Mouse (Mus musculus) MEL (cell line): ENCODE measurements around the gene Sat2. TPM values are rescaled to one million over a fixed set of nuclear protein-coding genes. Genes with fewer than 3 reads are reported as not detected.

ENCODE experiments used
- DNase-seq: peaks from one replicate; pipeline ENCODE4 v3.0.0; 2011; ENCODE audit warnings: low read depth, low spot score
- H3K27ac ChIP-seq: 2 replicates; pipeline ENCODE4 v1.5.1; 2012; ENCODE audit warnings: low read depth, mild to moderate bottlenecking, control low read depth, low read length, moderate library complexity; ENCODE audit not compliant: control insufficient read depth
- H3K27me3 ChIP-seq, 2 experiments: fragments of 150-350 bp in 1 of 2; sonication (generic) in 1 of 2; 2 replicates each; pipeline ENCODE4 v1.6.1; 2012; ENCODE audit warnings: low read length in 2 of 2, mild to moderate bottlenecking in 2 of 2, improper control_type of control experiment in 1 of 2, moderate library complexity in 1 of 2; ENCODE audit not compliant: insufficient read depth in 2 of 2, control insufficient read depth in 1 of 2
- H3K36me3 ChIP-seq, 2 experiments: 2 replicates each; pipeline ENCODE4 v1.6.1; 2012 to 2014; ENCODE audit warnings: low read length in 2 of 2, improper control_type of control experiment in 1 of 2, inconsistent platforms in 1 of 2, mild to moderate bottlenecking in 1 of 2; ENCODE audit not compliant: insufficient read depth in 2 of 2, control insufficient read depth in 1 of 2
- H3K4me1 ChIP-seq, 2 experiments: fragments of 150-350 bp in 1 of 2; sonication (generic) in 1 of 2; 2 replicates each; pipeline ENCODE4 v1.6.1; 2012; ENCODE audit warnings: low read length in 2 of 2, improper control_type of control experiment in 1 of 2, mild to moderate bottlenecking in 1 of 2; ENCODE audit not compliant: insufficient read depth in 2 of 2, control insufficient read depth in 1 of 2
- H3K4me3 ChIP-seq, 2 experiments: fragments of 150-350 bp in 1 of 2; sonication (generic) in 1 of 2; 2 replicates each; pipeline ENCODE4 v1.5.1; 2012; ENCODE audit warnings: low read depth in 2 of 2, low read length in 2 of 2, mild to moderate bottlenecking in 2 of 2, moderate library complexity in 2 of 2, control low read depth in 1 of 2, improper control_type of control experiment in 1 of 2; ENCODE audit not compliant: control insufficient read depth in 1 of 2, insufficient read depth in 1 of 2
- H3K79me2 ChIP-seq: 2 replicates; pipeline ENCODE4 v1.6.1; 2012; ENCODE audit warnings: mild to moderate bottlenecking, low read length, moderate library complexity; ENCODE audit not compliant: control insufficient read depth, poor library complexity, insufficient read depth
- H3K9ac ChIP-seq: 2 replicates; pipeline ENCODE4 v1.6.1; 2012; ENCODE audit warnings: low read depth, mild to moderate bottlenecking, control low read depth, low read length, moderate library complexity; ENCODE audit not compliant: control insufficient read depth, poor library complexity, severe bottlenecking
- H3K9me3 ChIP-seq: fragments of 150-350 bp; sonication (generic); replicated peaks from 2 replicates; pipeline ENCODE4 v1.6.1; 2012; ENCODE audit warnings: mild to moderate bottlenecking, low read length, improper control_type of control experiment, moderate library complexity; ENCODE audit not compliant: insufficient read depth
- CHD1 ChIP-seq: IDR thresholded peaks from 2 replicates; pipeline ENCODE4 v1.6.1; 2012; ENCODE audit warnings: low read depth, mild to moderate bottlenecking, inconsistent platforms, low read length, improper control_type of control experiment
- EP300 ChIP-seq, 2 experiments: IDR thresholded peaks; 2 replicates each; pipeline ENCODE4 v1.6.1; 2011; ENCODE audit warnings: improper control_type of control experiment in 2 of 2, low read length in 2 of 2, low read depth in 1 of 2, mild to moderate bottlenecking in 1 of 2
- JUND ChIP-seq: IDR thresholded peaks from 2 replicates; pipeline ENCODE4 v1.6.1; 2011; ENCODE audit warnings: low read depth, mild to moderate bottlenecking, improper control_type of control experiment, low read length
- MAFK ChIP-seq: IDR thresholded peaks from 2 replicates; pipeline ENCODE4 v1.6.1; 2011; ENCODE audit warnings: low read depth, mild to moderate bottlenecking, low read length, improper control_type of control experiment, borderline replicate concordance
- MAX ChIP-seq: IDR thresholded peaks from 2 replicates; pipeline ENCODE4 v1.6.1; 2011; ENCODE audit warnings: low read length, improper control_type of control experiment
- MAZ ChIP-seq: IDR thresholded peaks from 2 replicates; pipeline ENCODE4 v1.6.1; 2012; ENCODE audit warnings: low read depth, mild to moderate bottlenecking, inconsistent platforms, low read length, improper control_type of control experiment
- MEF2A ChIP-seq: IDR thresholded peaks from 2 replicates; pipeline ENCODE4 v1.6.1; 2014; ENCODE audit warnings: low read depth, mild to moderate bottlenecking, inconsistent platforms, low read length, improper control_type of control experiment; ENCODE audit not compliant: poor library complexity, insufficient replicate concordance, severe bottlenecking; ENCODE audit errors: extremely low read depth
- MXI1 ChIP-seq: IDR thresholded peaks from 2 replicates; pipeline ENCODE4 v1.6.1; 2011; ENCODE audit warnings: mild to moderate bottlenecking, low read depth, low read length, improper control_type of control experiment
- NELFE ChIP-seq: IDR thresholded peaks from 2 replicates; pipeline ENCODE4 v1.6.1; 2011; ENCODE audit warnings: low read depth, low read length, improper control_type of control experiment
- RCOR1 ChIP-seq: IDR thresholded peaks from 2 replicates; pipeline ENCODE4 v1.6.1; 2012; ENCODE audit warnings: low read depth, mild to moderate bottlenecking, inconsistent platforms, low read length, improper control_type of control experiment
- SIN3A ChIP-seq: IDR thresholded peaks from 2 replicates; pipeline ENCODE4 v1.6.1; 2012; ENCODE audit warnings: low read length, improper control_type of control experiment, inconsistent platforms
- TBP ChIP-seq: IDR thresholded peaks from 2 replicates; pipeline ENCODE4 v1.8.0; 2011; ENCODE audit warnings: low read depth, low read length, improper control_type of control experiment
- UBTF ChIP-seq: IDR thresholded peaks from 2 replicates; pipeline ENCODE4 v1.6.1; 2012; ENCODE audit warnings: low read depth, mild to moderate bottlenecking, inconsistent platforms, low read length, improper control_type of control experiment, moderate library complexity, borderline replicate concordance; ENCODE audit not compliant: insufficient read depth
- USF2 ChIP-seq, 2 experiments: IDR thresholded peaks; 2 replicates each; pipeline ENCODE4 v1.6.1; 2011 to 2012; ENCODE audit warnings: improper control_type of control experiment in 2 of 2, low read length in 2 of 2, borderline replicate concordance in 1 of 2, inconsistent platforms in 1 of 2, low read depth in 1 of 2, mild to moderate bottlenecking in 1 of 2; ENCODE audit not compliant: insufficient read depth in 1 of 2
- ZC3H11A ChIP-seq: IDR thresholded peaks from 2 replicates; pipeline ENCODE4 v1.6.1; 2012; ENCODE audit warnings: low read depth, mild to moderate bottlenecking, inconsistent platforms, low read length, improper control_type of control experiment
- ZKSCAN1 ChIP-seq: IDR thresholded peaks from 2 replicates; pipeline ENCODE4 v1.6.1; 2012; ENCODE audit warnings: low read depth, mild to moderate bottlenecking, inconsistent platforms, low read length, improper control_type of control experiment, moderate library complexity
- ZNF384 ChIP-seq: IDR thresholded peaks from 2 replicates; pipeline ENCODE4 v1.6.1; 2012; ENCODE audit warnings: low read depth, mild to moderate bottlenecking, inconsistent platforms, low read length, improper control_type of control experiment
- polyA plus RNA-seq, 2 experiments: library from polyadenylated mRNA; stranded (reverse) in 1 of 2; unstranded in 1 of 2; fragments of >175 nt in 1 of 2; fragments of >200 nt in 1 of 2; gene quantifications; 2 replicates each; pipeline versions ENCODE4 v1.2.1 to v1.2.4; 2012; ENCODE audit warnings: low replicate concordance in 2 of 2, low read depth in 1 of 2; ENCODE audit not compliant: insufficient read length in 2 of 2, insufficient read depth in 1 of 2, missing spikeins in 1 of 2
- total RNA-seq: library from RNA; depleted of rRNA; stranded (reverse); fragments of 300-350 nt; gene quantifications from 2 replicates; pipeline ENCODE4 v1.2.3, GENCODE M21; 2012

Gene Sat2
- total and polyA plus RNA-seq, 3 experiments = not detected

GRCm38 (mm10) chr11:69632284-69633089 lies 10.7 kb downstream of the Sat2 start, which contains the start of gene Fxr2 (continued):
- TF ChIP-seq UBTF (no peak), MEF2A (no peak), ZC3H11A (no peak), RCOR1 (no peak; the same call in 1 of the 2 replicates), SIN3A (peak; percentile 89), MAFK (no peak)

GRCm38 (mm10) chr11:69633128-69633866 lies 11.5 kb downstream of the Sat2 start:
- Histone ChIP-seq H3K4me1 (peaks cover 19 to 27% of the 10 kb centered on the region in 2 experiments), H3K4me3 (peak overlapping the region; percentile 57 to 84), H3K36me3 (peaks cover 15 to 39% of the 10 kb centered on the region in 2 experiments), H3K9ac (peak overlapping the region; percentile 99), H3K9me3 (no peaks in the 10 kb centered on the region), H3K27me3 (no peaks in the 10 kb centered on the region), H3K79me2 (peaks cover 43% of the 10 kb centered on the region), H3K27ac (peak overlapping the region; percentile 55)
- no peak for TF ChIP-seq JUND
- TF ChIP-seq TBP = 0 out of 2 replicates have a peak, but pooled peaks have one; percentile 16
- TF ChIP-seq ZKSCAN1 = no peak
- TF ChIP-seq CHD1 = peak; percentile 89; the same call in 1 of the 2 replicates
- TF ChIP-seq MAX = peak; percentile 68
- peak; percentile 75 for TF ChIP-seq ZNF384
- TF ChIP-seq MAZ = peak; percentile 70; the same call in 1 of the 2 replicates
- TF ChIP-seq MXI1 = peak; percentile 75
- peak; percentile 79; the same call in 1 of the 2 replicates for TF ChIP-seq UBTF
- no peak for TF ChIP-seq USF2 (IDR thresholded peaks at IDR 0.05; ENCODE audit: borderline replicate concordance in 1 of 2, insufficient read depth in 1 of 2, low read depth in 1 of 2, low read length in 2 of 2)
- TF ChIP-seq NELFE = no peak; the same call in 1 of the 2 replicates
- 0 out of 4 replicates have a peak, but pooled peaks of 1 of the 2 experiments have one; percentile 17 for TF ChIP-seq EP300 (IDR thresholded peaks at IDR 0.05; ENCODE audit: low read depth in 1 of 2, low read length in 2 of 2)
- peak; percentile 68 for DNase-seq
